Mouse (Mus musculus) heart, postnatal 25 days (tissue): ENCODE results near the gene Gzmm. TPM values are rescaled to one million over a fixed set of nuclear protein-coding genes. Genes with fewer than 3 reads are reported as not detected.

Source experiments
- DNase-seq: peaks from one replicate; pipeline ENCODE4 v3.0.0; 2022; ENCODE audit warnings: low spot score
- intact Hi-C: fragments of 180-260 bp; cut with DNase I; formaldehyde crosslinking; loops from one replicate; pipeline ENCODE4 v1.15.1; 2025
- total RNA-seq, 2 experiments: library from RNA; stranded (reverse); gene quantifications; 2 replicates each; pipeline ENCODE4 v1.2.3; 2021

The Gzmm gene
- total RNA-seq, 2 experiments from 2014 or later, result 6.0 to 7.2 TPM

DNA sequence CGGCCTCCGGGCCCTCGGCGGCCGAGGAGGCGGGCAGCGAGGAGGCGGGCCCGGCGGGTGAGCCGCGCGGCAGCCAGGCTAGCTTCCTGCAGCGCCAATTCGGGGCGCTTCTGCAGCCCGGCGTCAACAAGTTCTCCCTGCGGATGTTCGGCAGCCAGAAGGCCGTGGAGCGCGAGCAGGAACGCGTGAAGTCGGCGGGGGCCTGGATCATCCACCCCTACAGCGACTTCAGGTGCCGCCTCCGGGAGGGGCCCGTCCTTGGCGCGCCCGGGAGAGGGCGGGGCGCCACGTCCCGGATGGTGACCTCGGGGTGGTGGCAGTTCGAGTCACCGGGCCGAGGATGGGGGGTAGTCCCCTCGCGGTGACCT lies 28.2 kb downstream of the Gzmm start:
- intact Hi-C loops, result no loop called here
- DNase-seq, result no peak

DNA sequence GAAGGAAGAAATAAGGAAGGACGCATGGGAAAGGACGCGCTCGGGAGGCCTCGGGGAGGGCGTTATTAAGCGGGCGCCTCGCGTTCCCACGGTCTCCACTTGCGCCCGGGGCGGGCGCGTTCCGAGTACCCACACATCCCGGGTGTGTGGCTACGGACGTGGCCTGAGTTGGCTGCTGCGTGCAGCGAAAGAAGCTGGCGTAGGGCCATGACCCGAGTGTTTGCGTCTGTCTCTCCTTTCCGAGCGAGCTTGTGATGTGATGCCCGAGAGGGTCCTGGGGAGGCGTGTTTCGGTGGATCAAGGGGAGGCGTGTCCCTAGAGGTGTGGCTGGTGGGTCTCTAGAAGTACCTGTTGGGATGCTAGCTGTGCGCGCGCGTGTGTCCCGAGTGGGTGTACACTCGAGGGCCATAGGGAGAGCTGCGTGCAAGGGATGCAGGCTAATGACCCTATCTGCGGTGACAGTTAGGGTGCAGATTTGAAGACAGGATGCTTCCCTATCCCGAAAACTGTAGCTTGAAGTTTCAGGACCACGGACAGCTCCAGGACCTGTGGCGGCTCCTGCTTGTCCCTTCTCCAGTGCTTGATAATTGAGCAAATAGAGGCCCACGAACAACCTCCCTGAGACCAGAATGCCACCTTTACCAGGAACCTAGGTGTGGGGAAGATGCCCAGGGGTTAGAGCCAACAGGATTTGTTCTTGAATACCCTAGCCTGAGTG lies 29.0 kb downstream of the Gzmm start:
- intact Hi-C loops, result no loop called here
- DNase-seq, result no peak

DNA sequence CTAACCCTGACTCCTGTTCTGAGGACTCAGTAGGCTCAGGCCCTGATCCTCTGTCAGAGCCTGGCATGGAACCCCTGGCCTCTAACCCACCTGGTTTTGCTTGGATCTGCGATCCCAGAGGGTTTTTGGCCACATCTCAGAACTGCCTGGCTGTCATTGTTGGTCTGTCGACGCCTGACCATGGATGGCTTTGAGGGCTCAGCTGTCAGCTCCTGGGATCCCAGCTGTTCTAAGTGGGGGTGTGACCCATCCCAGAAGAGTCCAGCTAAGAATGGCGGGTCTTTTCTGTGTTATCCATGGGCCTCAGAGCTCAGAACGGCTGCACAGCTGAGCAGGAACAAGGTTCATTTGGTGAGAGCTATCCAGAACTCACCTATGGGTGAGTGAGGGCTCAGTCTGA lies 32.3 kb downstream of the Gzmm start:
- DNase-seq, result no peak
- intact Hi-C loops, result no loop called here

DNA sequence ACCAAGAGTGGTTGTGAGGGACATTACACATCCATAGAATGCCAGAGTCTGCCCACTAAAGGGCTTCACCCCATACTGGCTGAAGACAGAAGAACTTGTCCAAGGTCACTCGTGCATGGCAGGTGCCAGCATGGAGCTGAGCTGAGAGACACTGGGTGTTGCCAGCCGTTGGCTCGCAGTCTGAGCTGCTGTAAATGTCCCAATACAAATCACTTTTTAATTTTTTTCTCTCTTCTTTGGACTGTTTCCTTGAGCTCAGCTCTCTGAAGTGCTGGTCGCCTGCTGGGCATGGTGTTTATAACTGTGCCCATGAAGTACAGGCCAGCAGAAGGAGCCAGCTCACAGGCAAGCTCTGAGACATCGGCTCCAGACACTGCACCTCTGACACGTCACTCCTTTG lies 34.2 kb downstream of the Gzmm start:
- intact Hi-C loops, result no loop called here
- DNase-seq, result no peak

DNA sequence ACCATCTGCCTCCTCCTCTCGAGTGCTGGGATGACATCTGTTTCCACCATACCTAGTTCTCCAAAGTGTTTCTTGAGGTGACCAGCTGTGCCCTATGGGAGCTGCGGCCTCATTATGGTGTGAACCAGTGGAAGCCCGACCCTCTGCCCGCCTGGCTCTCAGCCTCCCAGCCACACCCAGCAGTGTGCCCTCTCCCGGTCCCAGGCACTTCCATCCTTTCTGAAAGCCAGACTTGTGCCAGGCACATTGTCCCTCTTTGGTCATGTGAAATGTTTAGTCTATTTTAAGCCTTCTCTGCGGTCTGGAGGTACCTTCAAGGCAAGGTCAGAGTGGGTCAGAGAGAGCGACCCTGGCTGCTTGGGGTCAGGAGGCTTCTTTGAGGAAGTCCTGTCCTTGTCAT lies 34.9 kb downstream of the Gzmm start:
- intact Hi-C loops, result no loop called here
- no peak for DNase-seq

DNA sequence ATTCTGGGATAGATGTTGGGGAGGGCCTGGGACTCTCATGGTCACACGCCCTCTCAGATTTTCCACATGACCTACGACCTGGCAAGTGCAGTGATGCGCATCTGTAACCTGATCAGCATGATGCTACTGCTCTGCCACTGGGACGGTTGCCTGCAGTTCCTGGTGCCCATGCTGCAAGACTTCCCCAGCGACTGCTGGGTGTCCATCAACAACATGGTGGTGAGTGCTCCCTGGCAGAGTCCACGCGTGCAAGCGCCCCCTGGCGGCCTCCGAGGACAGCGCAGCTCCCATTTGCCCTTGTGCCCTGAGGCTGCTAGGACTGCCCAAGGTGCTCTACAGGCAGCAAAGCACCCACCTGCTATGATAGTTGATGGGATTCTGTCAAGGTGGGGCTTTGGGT lies 37.3 kb downstream of the Gzmm start:
- intact Hi-C loops, result no loop called here
- DNase-seq, result no peak

DNA sequence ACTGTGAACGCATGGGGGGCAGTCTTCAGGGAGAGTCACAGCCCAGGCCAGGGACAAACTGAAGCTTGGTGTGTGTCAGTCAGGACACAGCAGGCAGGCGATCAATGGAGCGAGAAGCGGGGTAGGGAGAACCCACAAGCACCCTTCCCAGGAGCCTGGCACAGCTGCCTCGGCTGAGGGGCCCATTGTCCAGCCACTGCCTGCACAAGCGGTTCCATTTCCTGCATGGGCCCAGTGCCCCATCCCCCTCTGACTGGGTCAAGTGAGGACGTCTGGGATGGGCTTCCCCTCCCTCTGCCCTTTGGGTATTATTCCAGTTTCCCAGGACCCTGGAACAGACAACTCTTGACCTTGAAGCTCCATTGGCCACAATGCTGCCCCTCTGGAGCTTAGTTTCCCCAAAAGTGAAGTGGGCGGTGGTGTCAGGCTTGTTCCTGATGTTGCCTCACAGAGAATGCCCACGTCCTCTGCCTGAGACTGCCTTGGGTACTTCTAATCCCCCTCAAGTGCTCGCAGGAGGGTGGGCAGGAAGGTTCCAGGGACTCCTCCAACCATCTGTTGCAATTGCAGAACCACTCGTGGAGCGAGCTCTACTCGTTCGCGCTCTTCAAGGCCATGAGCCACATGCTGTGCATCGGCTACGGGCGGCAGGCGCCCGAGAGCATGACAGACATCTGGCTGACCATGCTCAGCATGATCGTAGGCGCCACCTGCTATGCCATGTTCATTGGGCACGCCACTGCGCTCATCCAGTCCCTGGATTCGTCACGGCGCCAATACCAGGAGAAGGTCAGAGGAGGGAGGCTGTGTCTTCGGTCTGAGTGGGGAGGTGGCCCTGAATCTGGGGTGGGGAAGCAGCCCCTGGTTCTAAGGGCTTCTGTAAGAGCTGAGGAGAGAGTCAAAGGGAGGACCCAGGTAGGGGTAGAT lies 39.8 kb downstream of the Gzmm start:
- DNase-seq, result no peak
- intact Hi-C loops, result no loop called here

DNA sequence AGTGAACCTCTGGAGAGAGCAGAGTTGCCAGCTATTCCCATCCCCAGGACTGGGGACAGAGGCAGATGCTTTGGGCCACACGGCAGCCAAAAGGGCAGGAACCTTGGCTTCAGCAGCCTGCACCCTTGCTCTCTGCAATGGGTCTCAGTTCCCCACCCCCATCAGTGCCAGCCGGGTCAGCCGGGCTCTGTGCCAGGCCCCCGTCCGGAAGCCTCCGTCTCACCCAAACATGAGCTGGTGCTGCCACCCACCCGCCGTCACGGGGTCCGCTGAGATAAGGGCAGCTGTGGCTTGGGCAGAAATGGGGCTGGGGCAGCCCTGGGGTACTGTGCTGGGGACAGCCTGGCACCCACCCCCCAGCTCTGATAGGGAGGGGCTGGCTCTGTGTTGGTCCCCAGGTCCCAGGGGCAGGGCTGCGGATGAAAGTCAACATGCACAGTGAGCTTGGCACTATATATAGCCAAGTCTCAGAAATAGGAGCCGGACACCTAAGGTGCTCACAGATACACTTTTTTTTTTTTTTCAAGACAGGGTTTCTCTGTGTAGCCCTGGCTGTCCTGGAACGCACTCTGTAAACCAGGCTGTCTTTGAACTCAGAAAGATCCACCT lies 40.6 kb downstream of the Gzmm start:
- intact Hi-C loops, result no loop called here
- DNase-seq, result no peak

DNA sequence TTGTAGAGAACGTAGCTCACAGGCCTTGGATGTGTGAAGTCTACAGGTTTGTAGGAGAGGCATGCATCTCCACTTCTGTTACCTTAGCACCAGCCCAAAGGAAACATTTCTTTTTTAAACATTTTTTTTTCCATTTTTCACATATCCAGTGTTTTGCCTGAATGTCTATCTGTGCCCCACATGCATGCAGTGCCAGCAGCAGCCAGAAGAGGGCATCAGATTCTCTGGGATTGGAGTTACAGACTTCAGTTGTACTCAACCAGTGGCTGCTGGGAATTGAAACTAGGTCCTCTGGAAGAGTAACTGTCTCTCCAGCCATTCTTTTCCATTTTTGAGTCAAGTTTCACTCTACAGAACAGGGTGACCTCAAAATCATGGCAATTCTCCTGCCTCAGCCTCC lies 43.7 kb downstream of the Gzmm start:
- intact Hi-C loops, result no loop called here
- no peak for DNase-seq

DNA sequence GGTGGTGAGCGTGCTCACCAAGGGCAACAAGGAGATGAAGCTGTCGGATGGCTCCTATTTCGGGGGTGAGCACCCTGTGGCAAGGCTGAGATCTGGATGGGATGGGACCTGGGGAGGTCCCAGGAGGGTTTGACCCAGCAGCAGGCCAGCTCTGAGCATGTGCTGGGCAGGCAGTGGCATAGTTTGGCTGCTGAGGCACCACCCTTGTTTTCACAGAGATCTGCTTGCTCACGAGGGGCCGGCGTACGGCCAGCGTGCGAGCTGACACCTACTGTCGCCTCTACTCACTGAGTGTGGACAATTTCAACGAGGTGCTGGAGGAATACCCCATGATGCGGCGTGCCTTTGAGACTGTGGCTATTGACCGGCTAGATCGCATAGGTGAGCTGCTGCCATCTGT lies 45.0 kb downstream of the Gzmm start:
- no peak for DNase-seq
- intact Hi-C loops, result no loop called here

DNA sequence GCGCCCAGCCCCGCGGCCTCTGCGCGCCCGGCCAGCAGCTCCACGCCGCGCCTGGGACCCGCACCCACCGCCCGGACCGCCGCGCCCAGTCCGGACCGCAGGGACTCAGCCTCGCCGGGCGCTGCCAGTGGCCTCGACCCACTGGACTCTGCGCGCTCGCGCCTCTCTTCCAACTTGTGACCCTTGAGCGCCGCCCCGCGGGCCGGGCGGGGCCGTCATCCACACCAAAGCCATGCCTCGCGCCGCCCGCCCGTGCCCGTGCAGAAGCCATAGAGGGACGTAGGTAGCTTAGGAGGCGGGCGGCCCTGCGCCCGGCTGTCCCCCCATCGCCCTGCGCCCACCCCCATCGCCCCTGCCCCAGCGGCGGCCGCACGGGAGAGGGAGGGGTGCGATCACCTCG lies 46.5 kb downstream of the Gzmm start:
- intact Hi-C loops, result no loop called here
- no peak for DNase-seq

DNA sequence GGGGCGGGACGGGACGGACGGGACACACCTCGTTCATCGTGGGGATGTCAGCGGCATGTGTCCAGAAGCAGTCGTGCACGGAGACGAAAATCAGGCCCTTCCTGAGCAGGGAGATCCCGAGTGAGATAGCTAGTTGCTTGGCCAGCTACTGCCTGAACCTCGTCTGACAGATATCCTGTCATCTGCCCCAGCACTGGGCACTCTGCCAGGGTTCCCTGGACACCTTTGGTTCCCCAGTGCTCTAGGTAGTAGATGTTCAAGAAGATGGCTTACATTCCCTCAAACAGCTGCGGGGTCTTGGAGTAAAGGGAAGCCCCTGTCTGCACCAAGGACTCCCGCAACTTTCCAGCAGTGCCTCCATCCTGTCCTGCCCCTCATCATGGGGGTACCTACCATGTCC lies 47.9 kb downstream of the Gzmm start:
- intact Hi-C loops, result no loop called here
- no peak for DNase-seq

DNA sequence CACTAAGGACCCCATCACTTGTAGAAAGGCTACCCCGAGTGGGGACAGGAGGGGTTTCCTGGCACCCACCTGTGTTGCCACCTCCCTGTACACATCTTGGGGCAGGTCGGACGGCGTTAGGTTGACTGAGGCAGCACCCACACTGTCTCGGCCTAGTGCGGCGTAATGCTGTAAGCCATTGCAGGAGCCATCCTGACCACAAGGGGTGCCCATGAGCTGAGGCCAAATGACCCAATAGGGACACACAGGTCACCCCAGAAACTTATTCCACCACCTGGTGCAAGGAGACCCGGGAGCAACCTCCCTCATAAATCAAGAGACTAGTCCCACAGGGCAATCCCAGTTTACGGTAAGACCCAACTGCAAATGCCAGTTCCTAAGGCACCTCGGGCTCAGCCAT lies 49.4 kb downstream of the Gzmm start:
- no peak for DNase-seq
- intact Hi-C loops, result no loop called here

DNA sequence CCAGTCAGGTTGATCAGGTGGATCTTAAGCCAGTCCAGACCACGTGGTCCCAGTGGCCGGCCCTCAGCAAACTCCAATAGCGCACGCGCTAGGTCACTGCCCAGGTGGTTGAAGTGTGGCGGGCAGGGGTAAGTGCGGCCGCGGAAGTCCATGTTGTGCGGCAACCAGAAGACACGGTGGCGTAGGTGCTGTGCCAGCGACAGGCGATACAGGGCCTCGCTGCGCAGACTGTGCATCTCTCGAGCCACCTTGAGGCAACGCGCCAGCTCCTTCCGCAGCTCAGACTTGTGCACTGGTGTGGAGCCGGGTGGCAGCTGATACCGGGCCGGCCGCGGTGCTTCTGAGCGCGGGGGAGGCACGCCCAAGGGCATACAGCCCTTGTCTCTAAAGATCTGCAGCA lies 50.4 kb downstream of the Gzmm start:
- DNase-seq, result no peak
- intact Hi-C loops, result no loop called here

DNA sequence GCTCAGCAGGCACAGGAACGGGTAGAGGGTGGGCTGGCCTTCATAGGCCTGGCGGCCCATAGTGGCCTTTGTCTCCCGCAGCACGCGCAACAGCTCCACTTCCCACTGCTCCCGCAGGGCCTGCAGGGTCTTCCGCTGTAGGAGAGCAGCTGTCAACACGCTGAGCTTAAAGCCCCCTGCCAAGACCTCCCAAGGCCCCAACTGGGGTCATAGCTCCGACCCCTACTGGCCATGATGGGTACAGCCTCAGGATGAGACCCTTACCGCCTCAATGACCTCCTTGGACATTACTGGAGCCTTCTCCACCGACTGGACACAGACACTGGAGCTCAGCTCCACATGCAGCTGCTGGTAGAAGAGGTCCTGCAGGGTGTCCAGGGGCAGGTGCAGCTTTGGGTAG lies 52.0 kb downstream of the Gzmm start:
- no peak for DNase-seq
- intact Hi-C loops, result no loop called here

DNA sequence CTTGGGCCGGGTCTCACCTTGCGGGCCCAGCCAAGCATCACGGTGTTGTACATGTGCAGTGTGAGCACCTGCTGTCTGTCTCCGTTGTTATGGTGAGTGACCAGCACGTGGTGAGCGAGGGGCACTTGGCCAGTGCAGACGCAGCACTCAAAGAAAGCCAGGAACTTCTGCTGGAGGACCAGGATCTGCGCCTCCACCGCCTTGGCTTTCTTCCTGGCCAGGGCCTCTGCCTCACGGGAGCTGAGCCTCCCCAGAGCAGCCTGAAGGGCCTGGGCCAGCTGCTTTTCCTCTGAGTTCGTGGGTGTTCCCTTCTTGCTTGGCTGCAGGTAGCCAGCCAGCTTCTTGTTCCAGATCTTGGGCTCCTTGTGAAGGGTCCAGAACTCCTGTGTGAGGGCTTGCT lies 54.3 kb downstream of the Gzmm start:
- intact Hi-C loops, result no loop called here
- DNase-seq, result no peak

DNA sequence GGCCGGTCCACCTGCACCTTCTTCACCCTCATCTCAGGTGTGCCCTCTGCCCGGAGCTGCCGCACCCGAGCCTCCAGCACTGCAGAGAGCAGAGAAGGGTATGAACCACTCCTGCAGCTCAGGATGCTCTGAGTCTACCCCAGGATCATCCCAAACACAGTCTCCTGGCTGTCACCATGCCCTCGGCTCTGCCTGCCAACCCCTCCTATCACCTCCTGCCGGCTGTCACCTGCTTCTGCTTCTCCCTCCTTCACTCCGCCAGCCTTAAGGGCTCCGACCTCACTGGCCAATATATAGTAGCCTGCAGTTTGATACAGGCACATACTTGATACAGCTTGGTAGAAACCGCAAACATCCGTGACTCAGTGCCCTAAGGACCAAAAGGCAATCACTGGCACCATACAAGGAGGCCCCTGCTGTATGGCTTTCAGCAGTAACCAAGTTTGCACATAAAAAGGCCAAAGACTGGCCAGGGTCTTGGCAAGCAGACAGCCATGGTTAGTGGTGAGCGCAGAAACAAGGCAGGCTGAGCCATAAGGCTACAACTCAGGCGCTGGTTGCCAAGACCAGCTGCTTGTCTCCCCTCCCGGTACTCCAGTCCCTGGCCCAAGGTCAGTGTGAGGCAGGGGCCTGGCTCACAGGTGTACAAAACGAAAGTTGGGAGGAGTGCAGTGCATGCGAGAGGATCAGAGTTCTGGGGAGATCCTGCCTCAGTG lies 55.0 kb downstream of the Gzmm start:
- intact Hi-C loops, result no loop called here

More for the DNA sequence above, 55.0 kb downstream of the Gzmm start:
- DNase-seq, result no peak
